Mouse (Mus musculus) adrenal gland, postnatal 36 days (tissue): ENCODE data around the gene Blm. TPM values are rescaled to one million over a fixed set of nuclear protein-coding genes. Genes with fewer than 3 reads are reported as not detected.
A peak's percentile ranks its signal among the peaks of the same experiment; 100 is the strongest.

Experiments used
- DNase-seq, 2 experiments: peaks; one replicate each; pipeline ENCODE4 v3.0.0; 2021; ENCODE audit warnings: mixed read lengths in 1 of 2
- total RNA-seq, 2 experiments: library from RNA; stranded (reverse); gene quantifications; 2 replicates each; pipeline ENCODE4 v1.2.3; 2021

Gene Blm
- total RNA-seq, 2 experiments from 2014 or later, result 3.4 to 3.9 TPM

DNA sequence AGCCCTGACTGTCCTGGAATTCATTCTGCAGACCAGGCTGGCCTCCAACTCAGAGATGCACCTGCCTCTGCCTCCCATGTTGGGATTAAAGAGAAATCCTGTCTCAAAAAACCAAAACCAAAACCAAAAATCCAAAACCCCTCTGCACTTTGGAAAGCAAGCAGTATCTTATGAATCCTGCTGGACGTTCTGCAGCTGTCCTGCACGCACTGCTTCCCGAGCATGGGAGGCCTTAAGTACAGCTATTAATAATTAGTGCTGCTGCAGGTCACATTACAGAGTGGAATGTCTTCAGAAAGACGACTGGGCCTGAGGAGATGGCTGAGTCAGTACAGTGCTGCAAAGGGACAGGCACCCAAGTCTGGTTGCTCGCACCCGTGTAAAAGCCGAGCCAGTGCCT is 73.0 kb downstream of the Blm start:
- no peak for DNase-seq

GRCm38 (mm10) chr7:80460892-80461291 is 74.0 kb downstream of the Blm start:
- no peak for DNase-seq

GRCm38 (mm10) chr7:80460199-80460598 is 74.7 kb downstream of the Blm start:
- no peak for DNase-seq

GRCm38 (mm10) chr7:80457831-80458343 is 77.0 kb downstream of the Blm start:
- no peak for DNase-seq

DNA sequence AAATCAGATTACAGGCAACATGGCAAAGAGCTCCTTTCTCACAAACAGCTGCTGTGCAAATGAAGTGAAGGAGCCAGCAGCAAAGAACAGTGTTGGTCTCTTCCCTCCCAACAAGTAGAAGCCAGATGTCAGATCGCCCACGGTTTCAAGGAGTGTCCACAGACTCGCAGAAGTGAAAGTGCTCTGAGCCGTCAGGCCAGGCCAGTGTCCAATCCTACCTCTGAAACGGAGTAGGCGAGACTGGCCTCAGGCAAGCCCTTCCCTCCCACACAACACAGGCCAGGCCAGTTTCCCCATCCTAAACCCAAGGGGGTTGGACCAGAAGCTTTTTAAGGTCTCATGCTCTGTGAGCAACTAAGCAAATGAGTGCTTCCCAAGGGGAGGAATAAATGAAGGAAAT is 77.7 kb downstream of the Blm start:
- peak; percentile 42 to 63 for DNase-seq

GRCm38 (mm10) chr7:80456327-80456726 is 78.6 kb downstream of the Blm start:
- no peak for DNase-seq

GRCm38 (mm10) chr7:80455505-80456160 is 79.3 kb downstream of the Blm start:
- no peak for DNase-seq

DNA sequence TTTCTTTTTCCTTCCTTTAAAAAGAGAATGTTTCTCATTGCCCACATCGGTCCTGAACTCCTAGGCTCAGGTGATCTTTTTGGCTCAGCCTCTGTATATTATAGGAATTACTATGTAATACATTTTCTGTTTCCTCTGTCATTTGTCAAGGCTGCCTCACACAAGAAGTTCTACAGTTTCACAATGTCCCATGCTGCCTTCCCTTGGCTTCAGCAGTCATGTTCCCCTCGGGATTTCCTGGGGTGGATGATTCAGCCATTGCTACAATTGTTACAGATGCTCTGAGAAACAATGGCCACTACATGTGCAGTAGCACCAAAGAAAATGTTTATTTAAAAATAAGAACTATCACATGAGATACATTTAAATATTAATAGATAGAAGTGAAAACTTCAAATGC is 80.1 kb downstream of the Blm start:
- no peak for DNase-seq

DNA sequence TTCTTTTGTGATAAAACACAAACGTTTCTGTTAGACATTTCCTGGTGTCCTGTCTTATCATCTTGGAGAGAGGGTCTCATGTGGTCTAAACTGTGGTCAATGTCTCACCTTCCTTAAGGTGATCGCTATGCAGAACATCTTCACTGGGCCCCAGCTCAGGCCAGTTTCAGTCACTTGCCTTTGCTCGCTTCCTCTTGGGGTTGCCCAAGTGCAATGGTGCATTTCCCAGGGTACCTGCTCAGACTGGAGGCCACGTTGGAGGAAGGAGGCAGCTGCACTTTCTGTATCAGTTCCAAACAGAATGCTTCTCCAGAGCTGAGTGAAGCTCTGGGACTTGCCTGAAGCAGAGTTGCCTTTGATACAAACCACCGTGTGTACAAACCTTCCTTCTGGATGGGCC is 80.9 kb downstream of the Blm start:
- no peak for DNase-seq

- peak; percentile 33 to 49 for DNase-seq
Measured at GRCm38 (mm10) chr7:80453121-80453520, 81.8 kb downstream of the Blm start.

GRCm38 (mm10) chr7:80452241-80452640 is 82.7 kb downstream of the Blm start:
- DNase-seq, result peak in 1 of 2 experiments; percentile 34

DNA sequence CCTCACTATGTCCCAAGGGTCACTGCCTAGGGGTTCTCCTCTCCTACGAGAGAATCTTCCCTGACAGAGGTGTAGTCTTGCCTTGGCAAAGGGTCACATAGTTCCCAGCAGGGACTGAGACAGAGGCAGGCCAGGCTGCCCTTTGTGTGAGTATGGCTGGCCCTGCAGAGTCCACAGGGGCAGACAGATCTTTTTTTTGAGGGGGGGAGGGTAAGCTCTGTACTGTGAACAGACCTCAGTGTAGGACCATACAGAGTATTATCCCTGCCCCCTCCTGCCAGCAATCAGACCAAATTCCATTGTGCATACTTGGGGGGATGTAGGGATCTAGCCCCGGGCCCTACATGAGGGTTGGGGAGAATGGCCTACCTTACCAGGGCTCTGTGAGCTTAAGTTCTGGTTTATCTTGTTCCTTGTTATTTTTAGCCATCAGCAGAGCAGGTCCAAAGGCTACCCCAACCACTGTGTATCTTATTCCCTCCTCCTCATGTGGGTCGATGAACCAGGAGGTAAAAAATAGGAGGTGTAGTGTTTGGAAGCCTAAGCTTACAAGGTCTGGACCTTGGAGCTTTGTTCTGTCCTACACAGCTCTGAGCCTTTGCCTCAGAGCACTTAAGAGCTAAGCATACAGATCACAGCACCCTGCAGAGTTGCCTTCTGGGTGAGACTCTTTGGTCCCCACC is 83.2 kb downstream of the Blm start:
- DNase-seq, result no peak

GRCm38 (mm10) chr7:80450354-80450753 is 84.6 kb downstream of the Blm start:
- no peak for DNase-seq

- no peak for DNase-seq
Measured at GRCm38 (mm10) chr7:80449620-80450091, 85.3 kb downstream of the Blm start.

- no peak for DNase-seq
Measured at GRCm38 (mm10) chr7:80447336-80447735, 87.6 kb downstream of the Blm start.

GRCm38 (mm10) chr7:80446221-80446878 is 88.6 kb downstream of the Blm start:
- DNase-seq, result no peak

DNA sequence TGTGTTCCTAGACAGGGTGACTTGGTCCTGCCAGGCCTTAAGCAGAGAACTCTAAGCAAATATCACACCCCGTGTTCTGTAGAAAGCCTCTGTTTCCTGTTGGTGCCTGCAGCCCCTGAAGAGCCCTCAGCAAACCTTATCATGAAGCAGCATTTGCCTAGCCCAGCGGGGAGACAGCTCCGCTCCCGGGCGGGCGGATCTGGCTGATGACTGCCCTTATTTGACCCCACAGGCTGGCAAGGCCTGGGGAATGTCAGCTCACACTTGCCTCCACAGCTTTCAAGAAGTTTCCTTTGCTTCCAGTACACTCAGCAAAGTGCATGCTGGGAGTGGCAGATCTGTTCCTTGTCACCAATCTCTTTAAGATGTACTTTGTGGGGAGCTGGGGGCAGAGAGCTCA is 89.4 kb downstream of the Blm start:
- DNase-seq, result no peak

- DNase-seq, result peak; percentile 55 to 61
Measured at GRCm38 (mm10) chr7:80444401-80445249, 90.3 kb downstream of the Blm start.

- DNase-seq, result no peak
Measured at GRCm38 (mm10) chr7:80443124-80443523, 91.8 kb downstream of the Blm start.

DNA sequence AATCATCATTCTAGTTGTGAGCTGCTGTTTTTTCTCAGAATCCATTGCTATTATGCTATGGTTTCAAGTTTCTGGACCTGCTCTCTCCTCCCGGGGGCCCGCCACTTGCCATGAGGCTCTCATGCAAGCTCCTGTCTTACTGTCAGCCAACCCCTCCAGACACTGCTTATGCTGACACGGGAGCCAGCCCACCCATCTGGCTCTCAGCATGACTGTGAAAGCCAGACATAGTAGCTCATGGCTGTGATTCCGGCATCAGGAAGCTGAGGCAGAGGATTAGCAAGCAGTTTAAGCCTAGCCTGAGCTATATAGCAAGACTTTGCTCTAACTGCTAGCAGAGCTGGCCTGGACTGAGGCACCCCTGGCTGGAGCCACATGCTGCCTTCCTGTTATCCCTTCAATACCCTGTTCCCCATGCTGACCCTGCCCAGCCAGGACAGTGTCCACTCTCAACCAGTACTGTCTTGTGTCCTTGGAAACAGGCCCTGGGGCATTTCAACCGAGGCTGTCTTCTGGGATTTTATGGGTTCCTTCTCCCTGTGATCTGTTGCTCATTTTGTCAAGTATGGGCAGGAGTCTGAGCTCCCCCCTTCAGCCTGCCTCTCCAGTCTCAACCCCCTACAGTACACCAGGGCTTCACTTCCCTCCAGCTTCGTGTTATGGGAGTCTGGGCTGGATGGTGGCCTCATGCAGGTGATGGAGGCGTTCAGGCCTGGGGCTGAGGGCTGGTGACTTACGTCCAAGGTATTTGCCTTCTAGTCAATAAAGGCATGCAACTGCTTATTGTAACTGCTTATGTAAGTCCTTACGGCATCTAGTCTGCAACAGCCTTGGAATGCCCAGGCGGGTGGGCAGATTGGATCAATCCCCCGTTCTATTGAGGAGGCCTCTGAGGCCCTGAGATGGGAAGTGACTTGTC is 92.7 kb downstream of the Blm start:
- DNase-seq, result no peak

DNA sequence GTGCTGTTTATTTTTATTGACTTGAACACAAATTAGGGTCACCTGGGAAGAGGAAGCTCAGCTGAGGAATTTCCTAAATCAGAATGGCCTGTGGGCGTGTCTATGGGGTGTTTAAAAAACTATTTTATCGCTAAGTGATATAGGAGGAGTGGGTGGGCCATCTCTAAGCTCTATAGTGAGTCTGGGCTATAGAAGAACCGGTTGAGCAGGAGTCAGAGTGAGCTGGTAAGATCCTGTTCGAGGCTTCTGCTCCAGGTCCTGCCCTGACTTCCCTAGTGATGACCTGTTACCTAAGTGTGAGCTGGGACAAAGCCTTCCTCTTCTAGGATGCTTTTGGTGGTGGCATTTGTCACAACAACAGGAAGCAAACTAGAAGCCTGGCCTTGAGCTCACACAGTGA is 94.2 kb downstream of the Blm start:
- DNase-seq, result no peak
